Mouse (Mus musculus) MEL (cell line): ENCODE measurements around the gene Cyren. TPM values are rescaled to one million over a fixed set of nuclear protein-coding genes. Genes with fewer than 3 reads are reported as not detected.

ENCODE experiments used
- DNase-seq: peaks from one replicate; pipeline ENCODE4 v3.0.0; 2011; ENCODE audit warnings: low read depth, low spot score
- H3K27ac ChIP-seq: 2 replicates; pipeline ENCODE4 v1.5.1; 2012; ENCODE audit warnings: low read depth, mild to moderate bottlenecking, control low read depth, low read length, moderate library complexity; ENCODE audit not compliant: control insufficient read depth
- H3K27me3 ChIP-seq, 2 experiments: fragments of 150-350 bp in 1 of 2; sonication (generic) in 1 of 2; 2 replicates each; pipeline ENCODE4 v1.6.1; 2012; ENCODE audit warnings: low read length in 2 of 2, mild to moderate bottlenecking in 2 of 2, improper control_type of control experiment in 1 of 2, moderate library complexity in 1 of 2; ENCODE audit not compliant: insufficient read depth in 2 of 2, control insufficient read depth in 1 of 2
- H3K36me3 ChIP-seq, 2 experiments: 2 replicates each; pipeline ENCODE4 v1.6.1; 2012 to 2014; ENCODE audit warnings: low read length in 2 of 2, improper control_type of control experiment in 1 of 2, inconsistent platforms in 1 of 2, mild to moderate bottlenecking in 1 of 2; ENCODE audit not compliant: insufficient read depth in 2 of 2, control insufficient read depth in 1 of 2
- H3K4me1 ChIP-seq, 2 experiments: fragments of 150-350 bp in 1 of 2; sonication (generic) in 1 of 2; 2 replicates each; pipeline ENCODE4 v1.6.1; 2012; ENCODE audit warnings: low read length in 2 of 2, improper control_type of control experiment in 1 of 2, mild to moderate bottlenecking in 1 of 2; ENCODE audit not compliant: insufficient read depth in 2 of 2, control insufficient read depth in 1 of 2
- H3K4me3 ChIP-seq, 2 experiments: fragments of 150-350 bp in 1 of 2; sonication (generic) in 1 of 2; 2 replicates each; pipeline ENCODE4 v1.5.1; 2012; ENCODE audit warnings: low read depth in 2 of 2, low read length in 2 of 2, mild to moderate bottlenecking in 2 of 2, moderate library complexity in 2 of 2, control low read depth in 1 of 2, improper control_type of control experiment in 1 of 2; ENCODE audit not compliant: control insufficient read depth in 1 of 2, insufficient read depth in 1 of 2
- H3K79me2 ChIP-seq: 2 replicates; pipeline ENCODE4 v1.6.1; 2012; ENCODE audit warnings: mild to moderate bottlenecking, low read length, moderate library complexity; ENCODE audit not compliant: control insufficient read depth, poor library complexity, insufficient read depth
- H3K9ac ChIP-seq: 2 replicates; pipeline ENCODE4 v1.6.1; 2012; ENCODE audit warnings: low read depth, mild to moderate bottlenecking, control low read depth, low read length, moderate library complexity; ENCODE audit not compliant: control insufficient read depth, poor library complexity, severe bottlenecking
- H3K9me3 ChIP-seq: fragments of 150-350 bp; sonication (generic); replicated peaks from 2 replicates; pipeline ENCODE4 v1.6.1; 2012; ENCODE audit warnings: mild to moderate bottlenecking, low read length, improper control_type of control experiment, moderate library complexity; ENCODE audit not compliant: insufficient read depth
- CHD1 ChIP-seq: IDR thresholded peaks from 2 replicates; pipeline ENCODE4 v1.6.1; 2012; ENCODE audit warnings: low read depth, mild to moderate bottlenecking, inconsistent platforms, low read length, improper control_type of control experiment
- ETS1 ChIP-seq: IDR thresholded peaks from 2 replicates; pipeline ENCODE4 v1.6.1; 2012; ENCODE audit warnings: low read depth, mild to moderate bottlenecking, inconsistent platforms, low read length, improper control_type of control experiment, moderate library complexity
- HCFC1 ChIP-seq: IDR thresholded peaks from 2 replicates; pipeline ENCODE4 v1.6.1; 2012; ENCODE audit warnings: low read depth, mild to moderate bottlenecking, inconsistent platforms, low read length, improper control_type of control experiment, moderate library complexity
- KAT2A ChIP-seq: conservative IDR thresholded peaks from 2 replicates; pipeline ENCODE4 v1.6.1; 2012; ENCODE audit warnings: low read depth, low read length, improper control_type of control experiment, inconsistent platforms
- MAZ ChIP-seq: IDR thresholded peaks from 2 replicates; pipeline ENCODE4 v1.6.1; 2012; ENCODE audit warnings: low read depth, mild to moderate bottlenecking, inconsistent platforms, low read length, improper control_type of control experiment
- POLR2A ChIP-seq, 2 experiments: IDR thresholded peaks; 2 replicates each; pipeline ENCODE4 v1.6.1; 2011 to 2012; ENCODE audit warnings: low read length in 2 of 2, mild to moderate bottlenecking in 2 of 2, control low read depth in 1 of 2, improper control_type of control experiment in 1 of 2, low read depth in 1 of 2, moderate library complexity in 1 of 2; ENCODE audit not compliant: control insufficient read depth in 1 of 2, insufficient read depth in 1 of 2, poor library complexity in 1 of 2
- RCOR1 ChIP-seq: IDR thresholded peaks from 2 replicates; pipeline ENCODE4 v1.6.1; 2012; ENCODE audit warnings: low read depth, mild to moderate bottlenecking, inconsistent platforms, low read length, improper control_type of control experiment
- SIN3A ChIP-seq: IDR thresholded peaks from 2 replicates; pipeline ENCODE4 v1.6.1; 2012; ENCODE audit warnings: low read length, improper control_type of control experiment, inconsistent platforms
- SMC3 ChIP-seq: IDR thresholded peaks from 2 replicates; pipeline ENCODE4 v1.6.1; 2011; ENCODE audit warnings: low read depth, low read length, improper control_type of control experiment
- TAL1 ChIP-seq: IDR thresholded peaks from 2 replicates; pipeline ENCODE4 v1.6.1; 2012; ENCODE audit warnings: mild to moderate bottlenecking, inconsistent platforms, low read length, moderate library complexity, mixed read lengths
- USF1 ChIP-seq: IDR thresholded peaks from 2 replicates; pipeline ENCODE4 v1.6.1; 2014; ENCODE audit warnings: low read depth, mild to moderate bottlenecking, inconsistent platforms, low read length, improper control_type of control experiment, moderate library complexity
- ZKSCAN1 ChIP-seq: IDR thresholded peaks from 2 replicates; pipeline ENCODE4 v1.6.1; 2012; ENCODE audit warnings: low read depth, mild to moderate bottlenecking, inconsistent platforms, low read length, improper control_type of control experiment, moderate library complexity
- ZMIZ1 ChIP-seq: IDR thresholded peaks from 2 replicates; pipeline ENCODE4 v1.6.1; 2012; ENCODE audit warnings: low read depth, mild to moderate bottlenecking, inconsistent platforms, low read length, improper control_type of control experiment, moderate library complexity
- ZNF384 ChIP-seq: IDR thresholded peaks from 2 replicates; pipeline ENCODE4 v1.6.1; 2012; ENCODE audit warnings: low read depth, mild to moderate bottlenecking, inconsistent platforms, low read length, improper control_type of control experiment
- polyA plus RNA-seq, 2 experiments: library from polyadenylated mRNA; stranded (reverse) in 1 of 2; unstranded in 1 of 2; fragments of >175 nt in 1 of 2; fragments of >200 nt in 1 of 2; gene quantifications; 2 replicates each; pipeline versions ENCODE4 v1.2.1 to v1.2.4; 2012; ENCODE audit warnings: low replicate concordance in 2 of 2, low read depth in 1 of 2; ENCODE audit not compliant: insufficient read length in 2 of 2, insufficient read depth in 1 of 2, missing spikeins in 1 of 2
- total RNA-seq: library from RNA; depleted of rRNA; stranded (reverse); fragments of 300-350 nt; gene quantifications from 2 replicates; pipeline ENCODE4 v1.2.3, GENCODE M21; 2012

Gene Cyren
- total and polyA plus RNA-seq, 3 experiments = 10.1 to 15.9 TPM; not detected in 1

- DNase-seq = peak; percentile 60
- peaks cover 17 to 63% of the 10 kb centered on the region in 2 experiments for H3K4me1 ChIP-seq
- H3K79me2 ChIP-seq = no peaks in the 10 kb centered on the region; the same call in 1 of the 2 replicates
- peak overlapping the region; percentile 95 for H3K27ac ChIP-seq
- no peaks in the 10 kb centered on the region for H3K27me3 ChIP-seq
- H3K9ac ChIP-seq = peak overlapping the region; percentile 73
- peaks cover 0 to 52% of the 10 kb centered on the region in 2 experiments; a peak in 2 of 4 replicates for H3K36me3 ChIP-seq
- TF ChIP-seq CHD1 (0 out of 2 replicates have a peak, but pooled peaks have one; percentile 15), HCFC1 (no peak), MAZ (no peak), TAL1 (no peak), RCOR1 (0 out of 2 replicates have a peak, but pooled peaks have one; percentile 14), SIN3A (no peak), SMC3 (no peak), ETS1 (peak; percentile 60; the same call in 1 of the 2 replicates)
- H3K4me3 ChIP-seq = peak overlapping the region; percentile 42 to 50
- no peaks in the 10 kb centered on the region for H3K9me3 ChIP-seq
These were observed 9.2 kb downstream of the Cyren start for GRCm38 (mm10) chr6:34868507-34869217.

- no peaks in the 10 kb centered on the region for H3K27me3 ChIP-seq
- H3K4me1 ChIP-seq = peaks cover 18 to 63% of the 10 kb centered on the region in 2 experiments
- H3K4me3 ChIP-seq = peak overlapping the region; percentile 42 to 50
- TF ChIP-seq POLR2A (IDR thresholded peaks at IDR 0.05; ENCODE audit: control insufficient read depth in 1 of 2, insufficient read depth in 1 of 2, low read depth in 1 of 2, low read length in 2 of 2, poor library complexity in 1 of 2) = no peak
- TF ChIP-seq SIN3A = peak; percentile 37; the same call in 1 of the 2 replicates
- no peak for TF ChIP-seq ZMIZ1
- TF ChIP-seq USF1 = no peak
- no peak for TF ChIP-seq ZNF384
- no peak for TF ChIP-seq ZKSCAN1
- no peak for TF ChIP-seq KAT2A
- H3K79me2 ChIP-seq = peaks cover 1% of the 10 kb centered on the region; the same call in 1 of the 2 replicates
- H3K9ac ChIP-seq = peak overlapping the region; percentile 73
- peak overlapping the region; percentile 95 for H3K27ac ChIP-seq
- DNase-seq = no peak
- no peaks in the 10 kb centered on the region for H3K9me3 ChIP-seq
- peaks cover 0 to 52% of the 10 kb centered on the region in 2 experiments; a peak in 2 of 4 replicates for H3K36me3 ChIP-seq
These were observed 9.9 kb downstream of the Cyren start for GRCm38 (mm10) chr6:34867995-34868350.
